Mouse (Mus musculus) 3134 (cell line): ENCODE measurements around the gene Lrrc45.
A peak's percentile ranks its signal among the peaks of the same experiment; 100 is the strongest.
"Not testable (repeated sequence)": the region's sequence is repeated elsewhere in the genome, so short reads cannot be mapped to it uniquely, and the experiment has no call there.

Experiments used
- DNase-seq: peaks from one replicate; pipeline ENCODE4 v3.0.0-alpha.2; 2011; ENCODE audit warnings: low spot score; ENCODE audit not compliant: insufficient read length; ENCODE audit errors: extremely low read depth

Gene Lrrc45

GRCm38 (mm10) chr11:120713580-120714518 is at the start of gene Lrrc45, which contains the start of gene Cenpx:
Gene Lrrc45 (plus strand): TSS chr11:120713925.
Gene Cenpx (minus strand): TSS chr11:120713738.
- DNase-seq, result peak; percentile 97

GRCm38 (mm10) chr11:120665406-120665805 is 48.3 kb upstream of the Lrrc45 start:
- no peak for DNase-seq

GRCm38 (mm10) chr11:120666617-120667016 is 47.1 kb upstream of the Lrrc45 start:
- DNase-seq, result no peak

- peak; percentile 99 for DNase-seq
These were observed 40.8 kb upstream of the Lrrc45 start, which contains the start of gene Aspscr1 for GRCm38 (mm10) chr11:120672687-120673593. Gene Aspscr1 (plus strand): TSS chr11:120672973.

GRCm38 (mm10) chr11:120673594-120674122 is 40.1 kb upstream of the Lrrc45 start:
- DNase-seq, result no peak

GRCm38 (mm10) chr11:120675875-120676274 is 37.9 kb upstream of the Lrrc45 start:
- not testable (repeated sequence) for DNase-seq

- DNase-seq, result no peak
These were observed 36.8 kb upstream of the Lrrc45 start for GRCm38 (mm10) chr11:120676951-120677350.

- no peak for DNase-seq
These were observed 33.8 kb upstream of the Lrrc45 start for GRCm38 (mm10) chr11:120679909-120680308.

GRCm38 (mm10) chr11:120682683-120683082 is 31.0 kb upstream of the Lrrc45 start:
- peak; percentile 74 for DNase-seq

- DNase-seq, result no peak
These were observed 30.2 kb upstream of the Lrrc45 start for GRCm38 (mm10) chr11:120683536-120683935.

GRCm38 (mm10) chr11:120684086-120684485 is 29.6 kb upstream of the Lrrc45 start:
- no peak for DNase-seq

- no peak for DNase-seq
These were observed 29.1 kb upstream of the Lrrc45 start for GRCm38 (mm10) chr11:120684660-120685059.

- no peak for DNase-seq
These were observed 27.0 kb upstream of the Lrrc45 start for GRCm38 (mm10) chr11:120686650-120687272.

- no peak for DNase-seq
These were observed 24.4 kb upstream of the Lrrc45 start for GRCm38 (mm10) chr11:120689365-120689764.

GRCm38 (mm10) chr11:120692471-120693011 is 21.2 kb upstream of the Lrrc45 start:
- DNase-seq, result peak; percentile 46

GRCm38 (mm10) chr11:120693461-120693860 is 20.3 kb upstream of the Lrrc45 start:
- DNase-seq, result no peak

GRCm38 (mm10) chr11:120695184-120695583 is 18.5 kb upstream of the Lrrc45 start:
- DNase-seq, result no peak

- no peak for DNase-seq
These were observed 18.1 kb upstream of the Lrrc45 start for GRCm38 (mm10) chr11:120695641-120696040.

GRCm38 (mm10) chr11:120696568-120696967 is 17.2 kb upstream of the Lrrc45 start:
- no peak for DNase-seq

- DNase-seq, result peak; percentile 94
These were observed 16.0 kb upstream of the Lrrc45 start for GRCm38 (mm10) chr11:120697741-120698140.
